Mouse (Mus musculus) intestine, embryonic 14.5 days (tissue): ENCODE results near the gene Nthl1. TPM values are rescaled to one million over a fixed set of nuclear protein-coding genes. Genes with fewer than 3 reads are reported as not detected.

ENCODE experiments used
- ATAC-seq: fragments of 200-750 bp; cut with Nextera tagmentation; replicated peaks from 2 replicates; pipeline ENCODE4 v1.8.0; 2017; ENCODE audit warnings: low read depth, moderate number of reproducible peaks, moderate TSS enrichment, moderate library complexity; ENCODE audit not compliant: low FRiP score, low TSS enrichment
- DNase-seq: peaks from one replicate; pipeline ENCODE4 v3.0.0-alpha.2; 2018; ENCODE audit warnings: low spot score
- H3K27ac ChIP-seq: fragments of 300-500 bp; sonication (generic); 2 replicates; pipeline ENCODE4 v1.5.1; 2014; ENCODE audit warnings: low read depth, mild to moderate bottlenecking, control low read depth
- H3K27me3 ChIP-seq: fragments of 300-500 bp; sonication (generic); replicated peaks from 2 replicates; pipeline ENCODE4 v1.6.1; 2014; ENCODE audit warnings: low read length, control low read depth; ENCODE audit not compliant: control insufficient read depth, insufficient read depth
- H3K36me3 ChIP-seq: fragments of 300-500 bp; sonication (generic); 2 replicates; pipeline ENCODE4 v1.6.1; 2014; ENCODE audit warnings: low read length, control low read depth; ENCODE audit not compliant: control insufficient read depth, insufficient read depth
- H3K4me1 ChIP-seq: fragments of 300-500 bp; sonication (generic); replicated peaks from 2 replicates; pipeline ENCODE4 v1.6.1; 2014; ENCODE audit warnings: low read length, control low read depth, mixed read lengths; ENCODE audit not compliant: control insufficient read depth, insufficient read depth
- H3K4me2 ChIP-seq: fragments of 300-500 bp; sonication (generic); 2 replicates; pipeline ENCODE4 v1.6.1; 2014; ENCODE audit warnings: low read length
- H3K4me3 ChIP-seq: fragments of 300-500 bp; sonication (generic); 2 replicates; pipeline ENCODE4 v1.5.1; 2014; ENCODE audit warnings: low read depth, low read length, control low read depth, mixed read lengths
- H3K9ac ChIP-seq: fragments of 300-500 bp; sonication (generic); 2 replicates; pipeline ENCODE4 v1.6.1; 2014; ENCODE audit warnings: mild to moderate bottlenecking, low read length
- H3K9me3 ChIP-seq: fragments of 300-500 bp; sonication (generic); 2 replicates; pipeline ENCODE4 v1.6.1; 2016; ENCODE audit warnings: low read length, control low read depth; ENCODE audit not compliant: control insufficient read depth
- whole genome bisulfite sequencing: fragments of 180-500 bp; shearing (Covaris S2); extraction: QIAGEN DNeasy Blood & Tissue Kit; methylation state at CpG from one replicate; pipeline ENCODE4 v1.1.7; 2014; 5-methylcytosine and 5-hydroxymethylcytosine counted together
- polyA plus RNA-seq: library from polyadenylated mRNA; unstranded; fragments of >200 nt; fragmentation: Nextera tagmentation; extraction: Ambion mirVana; gene quantifications from 2 replicates; pipeline ENCODE4 v1.2.1, GENCODE M21; 2014

Gene Nthl1
- polyA plus RNA-seq, 1 experiment from 2014 or later = 18.6 TPM

DNA sequence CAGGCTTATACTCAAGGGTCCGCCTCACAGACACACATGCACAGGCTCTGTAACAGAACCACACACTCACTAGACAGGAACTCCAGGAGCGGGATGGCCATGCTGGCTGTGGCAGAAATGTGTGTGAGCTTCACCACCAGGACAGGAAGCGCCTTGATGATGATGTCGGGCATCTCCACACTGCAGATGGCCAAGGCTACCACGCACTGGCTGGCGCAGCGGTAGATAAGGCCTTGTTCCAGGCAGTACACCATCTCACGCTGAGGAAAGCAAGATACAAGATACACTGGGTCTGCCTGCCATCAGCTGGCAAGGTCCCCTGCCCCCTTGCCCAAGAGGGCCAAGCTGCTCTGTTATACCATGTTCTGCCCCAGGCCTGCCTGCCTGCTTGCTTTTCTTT lies 23.6 kb upstream of the Nthl1 start:
- Histone ChIP-seq H3K4me2 (no peak overlapping the region), H3K36me3 (peaks cover 62% of the 10 kb centered on the region), H3K4me1 (no peaks in the 10 kb centered on the region), H3K4me3 (no peak overlapping the region), H3K9me3 (no peaks in the 10 kb centered on the region), H3K9ac (no peak overlapping the region), H3K27me3 (no peaks in the 10 kb centered on the region), H3K27ac (no peak overlapping the region)
- DNase-seq (no peak), ATAC-seq (no peak)
- 93% methylated on average over 8 of the region's 8 CpGs for WGBS

DNA sequence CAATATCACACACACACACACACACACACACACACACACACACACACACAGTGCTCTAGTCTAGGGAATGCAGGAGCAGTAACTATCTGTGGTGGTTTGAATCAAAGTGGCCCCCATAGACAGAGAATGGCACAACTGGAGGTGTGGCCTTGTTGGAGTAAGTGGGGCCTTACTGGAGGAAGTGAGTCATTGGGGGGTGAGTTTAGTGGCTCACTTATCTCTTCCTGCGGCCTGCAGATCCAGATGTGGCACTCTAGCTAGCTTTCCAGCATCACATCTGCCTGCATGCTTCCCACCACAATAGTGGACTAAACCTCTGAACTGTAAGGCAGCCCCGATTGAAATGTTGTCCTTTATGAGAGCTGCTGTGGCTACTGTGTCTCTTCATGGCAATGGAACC lies 21.8 kb upstream of the Nthl1 start:
- Histone ChIP-seq H3K4me2 (no peak overlapping the region), H3K36me3 (peaks cover 63% of the 10 kb centered on the region), H3K4me3 (no peak overlapping the region), H3K27ac (no peak overlapping the region), H3K9ac (no peak overlapping the region), H3K4me1 (no peaks in the 10 kb centered on the region), H3K9me3 (no peaks in the 10 kb centered on the region), H3K27me3 (no peaks in the 10 kb centered on the region)
- no peak for ATAC-seq
- no peak for DNase-seq
- WGBS = 85% methylated on average over 2 of the region's 2 CpGs

DNA sequence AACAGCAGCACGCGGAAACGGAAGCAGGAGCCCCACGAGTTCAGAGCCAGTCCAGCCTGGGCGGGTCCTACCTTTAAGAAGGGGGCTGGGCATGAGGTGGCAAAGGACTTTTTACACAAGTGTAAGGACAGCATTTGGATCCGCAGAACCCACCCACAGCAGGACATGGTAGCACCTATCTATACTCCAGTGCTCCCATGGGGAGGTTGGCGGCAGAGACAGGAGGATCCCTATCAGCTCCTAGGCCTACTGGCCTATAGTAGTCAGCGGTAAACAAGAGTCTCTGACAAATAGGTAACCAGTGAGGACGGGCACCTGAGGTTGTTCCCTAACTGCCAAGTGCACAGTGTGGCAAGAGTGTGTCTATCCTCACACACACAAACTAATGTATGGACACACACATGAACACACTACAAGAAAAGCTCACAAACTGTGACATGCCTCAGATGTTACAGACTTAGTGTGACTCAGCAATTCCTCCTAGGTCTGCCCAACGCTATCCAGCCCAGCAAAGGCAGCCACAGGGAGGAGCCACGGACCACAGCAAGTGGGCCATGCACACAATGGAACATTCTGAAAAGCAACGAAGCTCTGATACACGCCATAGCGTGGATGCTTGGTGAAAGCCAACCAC lies 14.8 kb upstream of the Nthl1 start:
- H3K4me2 ChIP-seq = no peak overlapping the region
- H3K27ac ChIP-seq = no peak overlapping the region
- no peak overlapping the region for H3K4me3 ChIP-seq
- H3K9ac ChIP-seq = no peak overlapping the region
- no peaks in the 10 kb centered on the region for H3K27me3 ChIP-seq
- DNase-seq = no peak
- ATAC-seq = no peak
- H3K36me3 ChIP-seq = peaks cover 93% of the 10 kb centered on the region
- 86% methylated on average over 14 of the region's 14 CpGs for WGBS
- no peaks in the 10 kb centered on the region for H3K4me1 ChIP-seq
- no peaks in the 10 kb centered on the region for H3K9me3 ChIP-seq

DNA sequence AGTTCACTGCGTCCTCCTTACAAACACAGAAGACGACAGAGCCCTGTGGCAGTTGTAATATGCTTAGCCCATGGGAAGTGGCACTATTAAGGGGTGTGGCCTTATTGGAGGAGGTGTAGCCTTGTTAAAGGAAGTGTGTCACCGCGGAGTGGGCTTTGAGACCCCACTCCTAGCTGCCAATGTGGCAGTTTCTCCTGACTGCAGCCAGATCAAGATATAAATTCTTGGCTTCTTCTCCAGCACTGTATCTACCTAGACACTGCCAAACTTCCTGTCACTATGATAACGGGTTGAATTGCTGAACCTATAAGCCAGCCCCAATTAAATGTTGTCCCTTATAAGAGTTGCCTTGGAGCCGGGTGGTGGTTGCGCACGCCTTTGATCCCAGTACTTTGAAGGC lies 7.0 kb upstream of the Nthl1 start:
- Histone ChIP-seq H3K9ac (no peak overlapping the region), H3K4me1 (no peaks in the 10 kb centered on the region), H3K27me3 (no peaks in the 10 kb centered on the region), H3K4me3 (no peak overlapping the region), H3K36me3 (peaks cover 97% of the 10 kb centered on the region), H3K4me2 (no peak overlapping the region), H3K27ac (no peak overlapping the region), H3K9me3 (no peaks in the 10 kb centered on the region)
- DNase-seq (no peak), ATAC-seq (no peak)
- WGBS = 95% methylated on average over 8 of the region's 8 CpGs

DNA sequence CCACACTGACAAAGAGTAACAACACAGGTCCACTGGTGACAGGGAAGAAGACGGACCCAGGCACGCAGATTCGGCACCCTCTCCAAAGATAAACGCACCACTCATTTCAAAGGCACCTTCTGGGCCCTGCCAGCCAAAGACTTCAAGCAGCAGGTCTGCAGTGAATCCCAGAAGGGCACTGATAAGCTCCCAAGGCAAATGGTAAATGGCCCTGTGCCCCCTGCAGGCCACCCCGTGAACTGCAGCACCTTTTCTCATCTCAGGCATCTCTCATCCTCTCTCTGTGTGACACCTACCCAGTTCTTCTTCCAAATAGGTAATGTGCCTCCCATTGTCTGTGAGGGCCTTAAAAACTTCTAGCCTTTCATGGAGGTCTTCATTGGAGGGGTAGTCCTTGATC lies 3.8 kb upstream of the Nthl1 start:
- 37% methylated on average over 5 of the region's 5 CpGs for WGBS

DNA sequence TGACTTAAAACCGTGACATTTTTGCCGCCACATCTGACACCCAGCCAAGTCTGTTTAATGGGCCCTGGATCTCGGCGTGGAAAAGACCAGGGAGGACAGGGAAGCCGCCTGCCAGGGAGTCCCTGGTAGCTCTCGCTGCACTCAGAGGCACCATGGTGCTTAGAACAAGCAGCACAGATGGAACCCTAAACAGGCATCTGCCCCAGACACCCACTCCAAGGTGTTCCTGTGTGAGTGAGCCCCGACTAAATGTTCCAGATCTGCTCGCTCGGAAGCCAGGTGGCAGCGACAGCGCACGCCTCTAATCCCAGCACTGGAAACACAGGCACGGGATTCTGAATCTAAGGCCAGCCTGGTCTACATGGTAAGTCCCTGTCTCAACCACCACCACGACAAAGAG lies 2.4 kb upstream of the Nthl1 start:
- 89% methylated on average over 14 of the region's 14 CpGs for WGBS
- no peak for DNase-seq
- Histone ChIP-seq H3K27ac (no peak overlapping the region), H3K4me1 (peaks cover 15% of the 10 kb centered on the region), H3K4me3 (no peak overlapping the region), H3K9ac (no peak overlapping the region), H3K9me3 (no peaks in the 10 kb centered on the region), H3K4me2 (no peak overlapping the region), H3K27me3 (no peaks in the 10 kb centered on the region), H3K36me3 (peaks cover 55% of the 10 kb centered on the region)
- no peak for ATAC-seq

More for the DNA sequence above, 3.8 kb upstream of the Nthl1 start:
- H3K4me1 ChIP-seq = peaks cover 13% of the 10 kb centered on the region
- no peaks in the 10 kb centered on the region for H3K9me3 ChIP-seq
- H3K4me3 ChIP-seq = no peak overlapping the region
- no peak overlapping the region for H3K27ac ChIP-seq
- ATAC-seq (no peak), DNase-seq (peak; percentile 91)
- H3K27me3 ChIP-seq = no peaks in the 10 kb centered on the region
- no peak overlapping the region for H3K4me2 ChIP-seq
- no peak overlapping the region for H3K9ac ChIP-seq
- peaks cover 69% of the 10 kb centered on the region for H3K36me3 ChIP-seq

DNA sequence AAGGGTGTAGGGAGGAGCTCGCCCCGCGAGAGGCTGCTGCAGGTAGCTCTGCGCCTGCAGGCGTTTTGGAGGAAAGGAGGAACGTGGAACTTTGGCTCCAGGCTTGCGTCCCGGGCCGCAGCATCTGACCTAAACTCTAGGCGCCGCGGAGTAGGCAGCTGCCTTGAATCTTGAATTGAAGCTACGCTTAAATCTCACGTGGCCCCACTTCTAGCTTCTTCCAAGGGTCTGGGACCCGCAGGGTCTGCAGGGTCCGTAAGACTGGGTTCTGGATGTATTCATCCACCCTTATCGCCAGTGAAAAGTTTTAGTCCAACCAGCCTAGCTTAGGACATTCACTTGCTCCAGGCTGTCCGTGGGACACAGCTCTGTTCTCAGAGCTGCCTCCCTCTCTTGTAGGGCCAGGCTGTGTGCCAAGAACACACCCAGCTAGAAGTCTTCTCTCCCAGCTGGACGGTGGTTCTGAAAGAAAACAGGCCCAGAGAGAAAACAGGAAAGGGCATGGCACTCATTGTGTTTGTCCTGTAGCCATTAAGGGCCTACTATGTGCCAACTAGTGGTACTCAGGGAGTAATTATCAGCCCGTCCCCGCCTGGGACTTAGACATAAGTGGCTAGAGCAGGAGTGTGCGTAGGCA lies 451 bp downstream of the Nthl1 start:
- Histone ChIP-seq H3K4me3 (peak overlapping the region; percentile 60), H3K27me3 (no peaks in the 10 kb centered on the region), H3K27ac (peak overlapping the region; percentile 88), H3K9ac (peak overlapping the region; percentile 77), H3K4me1 (peaks cover 15% of the 10 kb centered on the region), H3K4me2 (peak overlapping the region; percentile 84), H3K36me3 (peaks cover 28% of the 10 kb centered on the region), H3K9me3 (no peaks in the 10 kb centered on the region)
- ATAC-seq (peak; percentile 32), DNase-seq (no peak)
- 11% methylated on average over 22 of the region's 22 CpGs for WGBS

DNA sequence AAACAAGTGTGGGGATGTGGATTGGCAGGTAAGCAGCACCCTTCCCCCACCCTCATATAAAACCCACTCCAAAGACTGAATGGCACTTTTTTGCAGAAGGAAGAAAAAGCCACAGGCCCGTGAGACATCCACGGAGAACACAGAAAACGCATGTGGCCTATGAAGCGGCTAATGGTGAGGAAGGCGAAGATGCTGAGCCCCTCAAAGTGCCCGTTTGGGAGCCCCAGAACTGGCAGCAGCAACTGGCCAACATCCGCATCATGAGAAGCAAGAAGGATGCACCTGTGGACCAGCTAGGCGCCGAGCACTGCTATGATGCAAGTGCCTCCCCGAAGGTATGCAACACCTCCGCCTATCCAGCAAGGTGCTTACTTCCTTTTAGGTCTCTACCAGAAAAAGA lies 1.4 kb downstream of the Nthl1 start:
- 97% methylated on average over 11 of the region's 11 CpGs for WGBS
- no peak for ATAC-seq
- no peak for DNase-seq
- no peak overlapping the region for H3K4me3 ChIP-seq
- no peaks in the 10 kb centered on the region for H3K9me3 ChIP-seq
- peaks cover 15% of the 10 kb centered on the region for H3K4me1 ChIP-seq
- H3K27ac ChIP-seq = peak overlapping the region; percentile 88; the same call in 1 of the 2 replicates
- no peaks in the 10 kb centered on the region for H3K27me3 ChIP-seq
- H3K4me2 ChIP-seq = no peak overlapping the region
- no peak overlapping the region for H3K9ac ChIP-seq
- H3K36me3 ChIP-seq = peaks cover 20% of the 10 kb centered on the region

DNA sequence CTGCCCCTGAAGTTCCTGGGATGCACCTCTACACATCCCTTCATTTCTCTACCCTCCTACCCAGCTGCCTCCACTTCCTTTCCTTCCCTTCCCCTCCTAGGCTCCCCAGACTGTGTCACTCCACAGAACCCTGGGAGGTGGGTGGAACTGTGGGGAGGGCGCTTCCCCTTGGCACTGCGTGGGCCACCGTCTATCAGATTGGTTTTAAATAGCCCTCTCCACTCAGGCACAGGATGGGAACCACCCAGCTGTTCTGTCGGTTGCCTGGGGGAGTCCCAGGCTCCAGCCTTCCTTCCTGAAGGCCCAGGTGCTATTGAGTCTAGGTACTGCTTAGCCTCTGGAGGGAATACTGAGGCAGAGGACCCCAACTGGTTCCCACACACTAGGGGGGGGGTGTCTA lies 2.5 kb downstream of the Nthl1 start:
- Histone ChIP-seq H3K4me1 (peaks cover 25% of the 10 kb centered on the region), H3K9me3 (no peaks in the 10 kb centered on the region), H3K4me2 (no peak overlapping the region), H3K4me3 (no peak overlapping the region), H3K9ac (no peak overlapping the region), H3K27ac (no peak overlapping the region), H3K36me3 (peaks cover 10% of the 10 kb centered on the region; the same call in 1 of the 2 replicates), H3K27me3 (no peaks in the 10 kb centered on the region)
- 86% methylated on average over 4 of the region's 4 CpGs for WGBS
- no peak for ATAC-seq
- no peak for DNase-seq
